Mouse (Mus musculus) spleen, adult 2 months (tissue): ENCODE measurements around the gene Gabbr2.

Source experiments
- CTCF ChIP-seq: fragments of 200-500 bp; IDR thresholded peaks from 2 replicates; pipeline ENCODE4 v1.5.1; 2011; ENCODE audit warnings: mild to moderate bottlenecking, inconsistent platforms; ENCODE audit not compliant: insufficient read depth, insufficient read length, insufficient replicate concordance; ENCODE audit errors: extremely low read depth
- POLR2A ChIP-seq: fragments of 200-500 bp; IDR thresholded peaks from 2 replicates; pipeline ENCODE4 v1.6.1; 2011; ENCODE audit warnings: low read depth, low read length, inconsistent platforms

DNA sequence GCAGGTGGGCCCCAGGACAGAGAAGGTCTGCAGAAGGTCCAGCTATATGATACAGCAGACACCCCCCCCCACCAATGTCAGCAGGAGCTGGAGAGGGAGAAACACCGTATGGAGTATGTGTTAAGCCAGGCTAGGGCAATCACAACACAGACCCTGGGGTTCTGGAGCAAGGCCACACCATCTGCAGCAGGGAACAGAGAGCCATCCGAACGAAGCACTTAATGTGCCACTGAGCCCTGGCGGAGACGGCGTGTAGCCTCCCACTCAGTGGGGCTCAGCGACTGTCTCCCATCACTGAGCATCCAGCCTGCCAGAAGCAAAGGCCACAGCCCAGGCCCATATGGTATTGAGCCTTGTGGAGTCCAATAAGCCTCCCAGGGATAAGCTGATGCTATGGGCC lies 33.7 kb downstream of the Gabbr2 start:
- TF ChIP-seq POLR2A (no peak), CTCF (no peak)
